Mouse (Mus musculus) liver, adult 2 months (tissue): Measurements from ENCODE around the gene Tmem107.

ENCODE experiments used
- CTCF ChIP-seq: fragments of 200-500 bp; IDR thresholded peaks from 2 replicates; pipeline ENCODE4 v1.5.1; 2011; ENCODE audit warnings: low read depth, low read length, control low read depth
- POLR2A ChIP-seq: fragments of 200-500 bp; IDR thresholded peaks from 2 replicates; pipeline ENCODE4 v1.6.1; 2011; ENCODE audit warnings: low read length, control low read depth; ENCODE audit not compliant: insufficient read depth; ENCODE audit errors: extremely low read depth

DNA sequence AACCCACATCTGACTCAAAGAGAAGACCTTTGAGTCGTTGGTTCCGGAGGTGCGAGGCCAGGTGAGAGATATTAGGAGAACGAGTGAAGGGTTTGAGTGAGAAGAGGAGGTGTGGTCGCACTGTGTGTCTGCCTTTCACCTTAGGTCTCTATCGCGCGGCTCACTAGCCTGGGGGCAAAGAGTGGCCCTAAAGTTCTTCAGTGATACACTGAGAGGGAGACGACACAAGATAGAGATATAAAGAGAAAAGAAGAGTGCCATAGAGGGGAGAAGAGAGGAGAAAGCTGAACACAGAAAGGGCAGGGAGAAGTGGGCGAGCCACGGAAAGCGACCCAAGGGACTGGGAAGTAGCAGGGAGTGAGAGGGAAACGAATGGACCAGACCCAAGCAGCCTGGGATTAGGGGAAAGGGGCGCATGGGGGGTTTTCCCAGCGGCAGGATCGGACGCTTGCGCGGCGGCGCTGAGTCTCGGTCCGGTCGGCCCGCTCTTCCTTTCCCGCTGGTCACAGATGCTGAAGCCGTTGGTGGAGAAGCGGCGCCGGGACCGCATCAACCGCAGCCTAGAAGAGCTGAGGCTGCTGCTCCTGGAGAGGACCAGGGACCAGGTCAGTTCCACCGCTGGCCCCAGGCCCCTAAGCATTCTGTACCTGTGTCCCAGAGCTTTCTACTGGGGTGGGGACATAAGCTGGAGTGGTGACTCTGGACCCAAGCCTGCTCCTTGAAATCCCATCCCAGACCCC is 50.6 kb downstream of the Tmem107 start:
- TF ChIP-seq POLR2A (no peak), CTCF (no peak)
